Mouse (Mus musculus): Measurements from ENCODE around the gene Gm525. TPM values are rescaled to one million over a fixed set of nuclear protein-coding genes. Genes with fewer than 3 reads are reported as not detected.
"Not testable (repeated sequence)": the region's sequence is repeated elsewhere in the genome, so short reads cannot be mapped to it uniquely, and the experiment has no call there.

Gm525 gene
- total and polyA plus RNA-seq, 2 experiments from 2014 or later, result 0.30 TPM; not detected in 1

GRCm38 (mm10) chr11:89092714-89093113, 19.1 kb downstream of the Gm525 start:
- DNase-seq, result no peak
- TF ChIP-seq CTCF (IDR thresholded peaks at IDR 0.05; ENCODE audit: low read depth), result no peak
- H3K9me3 ChIP-seq (ENCODE audit: low read length), result no peaks in the 10 kb centered on the region
- no peak overlapping the region for H3K4me2 ChIP-seq (ENCODE audit: low read depth)
- H3K9ac ChIP-seq, result no peak overlapping the region
- H3K4me1 ChIP-seq (ENCODE audit: insufficient read depth), result no peaks in the 10 kb centered on the region
- H3K36me3 ChIP-seq (ENCODE audit: insufficient read depth), result no peaks in the 10 kb centered on the region
- ATAC-seq, result no peak
- H3K27ac ChIP-seq (ENCODE audit: low read depth, low read length), result no peak overlapping the region
- no peaks in the 10 kb centered on the region for H3K27me3 ChIP-seq (ENCODE audit: insufficient read depth, low read length)
- WGBS, result 55% methylated on average over 9 of the region's 9 CpGs
- no peak overlapping the region for H3K4me3 ChIP-seq (ENCODE audit: low read depth, low read length)

- TF ChIP-seq CTCF (IDR thresholded peaks at IDR 0.05; ENCODE audit: low read depth), result no peak
- ATAC-seq, result no peak
- H3K4me1 ChIP-seq (ENCODE audit: insufficient read depth), result no peaks in the 10 kb centered on the region
- no peaks in the 10 kb centered on the region for H3K27me3 ChIP-seq (ENCODE audit: insufficient read depth, low read length)
- 83% methylated on average over 3 of the region's 3 CpGs for WGBS
- H3K4me3 ChIP-seq (ENCODE audit: low read depth, low read length), result no peak overlapping the region
- H3K9me3 ChIP-seq (ENCODE audit: low read length), result no peaks in the 10 kb centered on the region
- DNase-seq, result no peak
- no peaks in the 10 kb centered on the region for H3K36me3 ChIP-seq (ENCODE audit: insufficient read depth)
- H3K9ac ChIP-seq, result no peak overlapping the region
- no peak overlapping the region for H3K27ac ChIP-seq (ENCODE audit: low read depth, low read length)
- no peak overlapping the region for H3K4me2 ChIP-seq (ENCODE audit: low read depth)
Measured at GRCm38 (mm10) chr11:89095306-89095705, 21.7 kb downstream of the Gm525 start.

- H3K36me3 ChIP-seq (ENCODE audit: insufficient read depth); H3K4me1 ChIP-seq (ENCODE audit: insufficient read depth); DNase-seq; H3K4me3 ChIP-seq (ENCODE audit: low read depth, low read length); H3K27ac ChIP-seq (ENCODE audit: low read depth, low read length); H3K4me2 ChIP-seq (ENCODE audit: low read depth); H3K27me3 ChIP-seq (ENCODE audit: insufficient read depth, low read length); H3K9me3 ChIP-seq (ENCODE audit: low read length); ATAC-seq; H3K9ac ChIP-seq: not testable (repeated sequence)
- 87% methylated on average over 10 of the region's 10 CpGs for whole genome bisulfite sequencing
Measured at GRCm38 (mm10) chr11:89097292-89097691, 23.7 kb downstream of the Gm525 start.

- H3K9me3 ChIP-seq (ENCODE audit: low read length), result no peaks in the 10 kb centered on the region
- H3K4me2 ChIP-seq (ENCODE audit: low read depth), result no peak overlapping the region
- no peak overlapping the region for H3K9ac ChIP-seq
- ATAC-seq (no peak), DNase-seq (no peak)
- H3K36me3 ChIP-seq (ENCODE audit: insufficient read depth), result no peaks in the 10 kb centered on the region
- TF ChIP-seq CTCF (IDR thresholded peaks at IDR 0.05; ENCODE audit: low read depth), result no peak
- WGBS, result 85% methylated on average over 17 of the region's 17 CpGs
- no peaks in the 10 kb centered on the region for H3K4me1 ChIP-seq (ENCODE audit: insufficient read depth)
- no peak overlapping the region for H3K4me3 ChIP-seq (ENCODE audit: low read depth, low read length)
- no peak overlapping the region for H3K27ac ChIP-seq (ENCODE audit: low read depth, low read length)
- H3K27me3 ChIP-seq (ENCODE audit: insufficient read depth, low read length), result no peaks in the 10 kb centered on the region
Measured at GRCm38 (mm10) chr11:89098083-89098835, 24.6 kb downstream of the Gm525 start.

- no peak overlapping the region for H3K4me3 ChIP-seq (ENCODE audit: low read depth, low read length)
- ATAC-seq (no peak), DNase-seq (no peak)
- H3K4me1 ChIP-seq (ENCODE audit: insufficient read depth), result no peaks in the 10 kb centered on the region
- H3K27me3 ChIP-seq (ENCODE audit: insufficient read depth, low read length), result no peaks in the 10 kb centered on the region
- no peak overlapping the region for H3K27ac ChIP-seq (ENCODE audit: low read depth, low read length)
- H3K4me2 ChIP-seq (ENCODE audit: low read depth), result no peak overlapping the region
- H3K36me3 ChIP-seq (ENCODE audit: insufficient read depth), result no peaks in the 10 kb centered on the region
- H3K9ac ChIP-seq, result no peak overlapping the region
- no peak for TF ChIP-seq CTCF (IDR thresholded peaks at IDR 0.05; ENCODE audit: low read depth)
- no peaks in the 10 kb centered on the region for H3K9me3 ChIP-seq (ENCODE audit: low read length)
- WGBS, result 76% methylated on average over 6 of the region's 6 CpGs
Measured at GRCm38 (mm10) chr11:89098930-89099329, 25.3 kb downstream of the Gm525 start.

- Histone ChIP-seq H3K27ac (ENCODE audit: low read depth, low read length) (no peak overlapping the region), H3K36me3 (ENCODE audit: insufficient read depth) (no peaks in the 10 kb centered on the region), H3K27me3 (ENCODE audit: insufficient read depth, low read length) (no peaks in the 10 kb centered on the region), H3K4me3 (ENCODE audit: low read depth, low read length) (peak overlapping the region; percentile 30; the same call in 1 of the 2 replicates), H3K9ac (peak overlapping the region; percentile 36; the same call in 1 of the 2 replicates), H3K9me3 (ENCODE audit: low read length) (no peaks in the 10 kb centered on the region), H3K4me1 (ENCODE audit: insufficient read depth) (no peaks in the 10 kb centered on the region), H3K4me2 (ENCODE audit: low read depth) (peak overlapping the region; percentile 53)
- WGBS, result under 1% methylated on average over 9 of the region's 9 CpGs
- peak; percentile 86 for ATAC-seq
- DNase-seq, result peak; percentile 83
- TF ChIP-seq CTCF (IDR thresholded peaks at IDR 0.05; ENCODE audit: low read depth), result peak; percentile 95
Measured at GRCm38 (mm10) chr11:89100403-89100802, 26.8 kb downstream of the Gm525 start.

GRCm38 (mm10) chr11:89100826-89101321, 27.2 kb downstream of the Gm525 start:
- peak; percentile 29 for DNase-seq
- H3K9me3 ChIP-seq (ENCODE audit: low read length), result no peaks in the 10 kb centered on the region
- WGBS, result 32% methylated on average over 17 of the region's 17 CpGs
- H3K27me3 ChIP-seq (ENCODE audit: insufficient read depth, low read length), result no peaks in the 10 kb centered on the region
- peak overlapping the region; percentile 36; the same call in 1 of the 2 replicates for H3K9ac ChIP-seq
- H3K27ac ChIP-seq (ENCODE audit: low read depth, low read length), result no peak overlapping the region
- no peaks in the 10 kb centered on the region for H3K4me1 ChIP-seq (ENCODE audit: insufficient read depth)
- no peaks in the 10 kb centered on the region for H3K36me3 ChIP-seq (ENCODE audit: insufficient read depth)
- peak; percentile 48 for ATAC-seq
- H3K4me2 ChIP-seq (ENCODE audit: low read depth), result peak overlapping the region; percentile 53
- no peak for TF ChIP-seq CTCF (IDR thresholded peaks at IDR 0.05; ENCODE audit: low read depth)
- H3K4me3 ChIP-seq (ENCODE audit: low read depth, low read length), result peak overlapping the region; percentile 30
